Mouse (Mus musculus) embryonic fibroblast, embryonic 13.5 days (primary cell): ENCODE measurements around the gene Ptgr1.

Source experiments
- CTCF ChIP-seq: IDR thresholded peaks from 2 replicates; pipeline ENCODE4 v1.5.1; 2011; ENCODE audit warnings: mild to moderate bottlenecking, control low read depth, low read length, moderate library complexity, borderline replicate concordance; ENCODE audit not compliant: insufficient read depth
- POLR2A ChIP-seq: IDR thresholded peaks from 2 replicates; pipeline ENCODE4 v1.6.1; 2011; ENCODE audit warnings: low read depth, mild to moderate bottlenecking, control low read depth, low read length, moderate library complexity

DNA sequence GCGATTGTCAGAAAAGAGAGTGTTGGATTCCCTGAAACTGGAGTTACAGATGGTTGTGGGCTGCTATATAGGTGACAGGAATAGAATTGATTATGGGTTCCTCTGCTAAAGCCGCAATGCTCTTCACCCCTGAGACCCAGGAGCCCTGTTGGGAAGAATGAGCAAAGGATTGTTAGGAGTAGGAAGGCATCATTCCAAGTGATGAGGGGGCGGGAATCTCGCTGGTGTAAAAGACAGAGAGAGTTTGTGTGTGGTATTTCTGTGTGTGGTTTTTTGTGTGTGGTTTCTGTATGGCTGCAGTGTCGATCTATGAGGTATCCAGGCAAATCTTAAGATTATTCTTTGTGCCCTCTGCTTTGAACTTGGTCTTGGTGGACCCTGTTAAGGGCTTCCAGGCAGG is 42.2 kb downstream of the Ptgr1 start:
- TF ChIP-seq CTCF (no peak), POLR2A (no peak)
